Mouse (Mus musculus): Measurements from ENCODE around the gene Chst1. TPM values are rescaled to one million over a fixed set of nuclear protein-coding genes. Genes with fewer than 3 reads are reported as not detected.

The Chst1 gene
- 1.1 TPM in 2 replicates for polyA plus RNA-seq (2014; fragmentation: Nextera tagmentation; extraction: Ambion mirVana)

- Histone ChIP-seq H3K9ac (ENCODE audit: low read depth, low read length) (0 out of 2 replicates have a peak within 1 kb of the TSS, but pooled peaks have one; percentile 22), H3K9me3 (ENCODE audit: control insufficient read depth, low read length) (no peaks in the 10 kb centered on the region), H3K27ac (ENCODE audit: low read depth, low read length) (no peak within 1 kb of the TSS), H3K4me3 (ENCODE audit: low read depth, low read length) (peak within 1 kb of the TSS; percentile 58), H3K27me3 (replicated peaks; ENCODE audit: control insufficient read depth, insufficient read depth, low read length) (peaks cover 57% of the 10 kb centered on the region), H3K4me1 (replicated peaks; ENCODE audit: control insufficient read depth, insufficient read depth, low read length) (peaks cover 6% of the 10 kb centered on the region), H3K4me2 (peak within 1 kb of the TSS; percentile 87), H3K36me3 (ENCODE audit: control insufficient read depth, insufficient read depth, low read length) (no peaks in the 10 kb centered on the region)
- DNase-seq (ENCODE audit: low spot score) (peak; percentile 44), ATAC-seq (replicated peaks; ENCODE audit: low FRiP score) (peak; percentile 44; the same call in 1 of the 2 replicates)
- under 1% methylated on average over 50 of the region's 82 CpGs for WGBS
Measured at GRCm38 (mm10) chr2:92599487-92600347, at the start of gene Chst1. Chst1 (plus strand) TSS chr2:92599707.

GRCm38 (mm10) chr2:92550051-92550450 lies 49.5 kb upstream of the Chst1 start:
- Histone ChIP-seq H3K4me3 (ENCODE audit: low read depth, low read length) (no peak overlapping the region), H3K27ac (ENCODE audit: low read depth, low read length) (no peak overlapping the region), H3K27me3 (replicated peaks; ENCODE audit: control insufficient read depth, insufficient read depth, low read length) (no peaks in the 10 kb centered on the region; the same call in 1 of the 2 replicates), H3K4me2 (no peak overlapping the region), H3K36me3 (ENCODE audit: control insufficient read depth, insufficient read depth, low read length) (no peaks in the 10 kb centered on the region), H3K9ac (ENCODE audit: low read depth, low read length) (no peak overlapping the region), H3K4me1 (replicated peaks; ENCODE audit: control insufficient read depth, insufficient read depth, low read length) (0 out of 2 replicates have a peak, but pooled peaks cover 2% of the 10 kb centered on the region), H3K9me3 (ENCODE audit: control insufficient read depth, low read length) (no peaks in the 10 kb centered on the region)
- WGBS, result 19% methylated on average over 2 of the region's 2 CpGs
- no peak for DNase-seq (ENCODE audit: low spot score)
- no peak for ATAC-seq (replicated peaks; ENCODE audit: low FRiP score)

DNA sequence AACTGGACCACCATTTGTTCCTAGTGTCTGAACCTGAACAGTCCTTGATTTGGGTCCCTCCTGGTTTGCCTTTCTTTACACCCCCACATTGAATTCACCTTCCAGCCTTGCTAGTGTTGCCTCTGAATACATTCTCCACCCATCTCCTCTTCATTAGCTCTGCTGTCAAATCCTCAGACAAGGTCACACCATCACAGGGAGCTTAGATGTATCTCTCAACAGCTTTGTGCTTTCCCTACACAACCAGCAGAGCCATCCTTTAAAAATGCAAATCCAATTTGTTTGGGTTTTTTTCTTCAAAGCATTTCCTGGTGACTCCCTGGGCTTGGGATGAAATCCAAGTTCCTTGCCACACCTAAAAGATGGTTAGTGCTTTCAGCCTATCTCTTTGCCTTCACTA lies 45.0 kb upstream of the Chst1 start:
- Histone ChIP-seq H3K9me3 (ENCODE audit: control insufficient read depth, low read length) (no peaks in the 10 kb centered on the region), H3K27me3 (replicated peaks; ENCODE audit: control insufficient read depth, insufficient read depth, low read length) (no peaks in the 10 kb centered on the region), H3K36me3 (ENCODE audit: control insufficient read depth, insufficient read depth, low read length) (no peaks in the 10 kb centered on the region), H3K4me3 (ENCODE audit: low read depth, low read length) (no peak overlapping the region), H3K9ac (ENCODE audit: low read depth, low read length) (no peak overlapping the region), H3K27ac (ENCODE audit: low read depth, low read length) (no peak overlapping the region), H3K4me1 (replicated peaks; ENCODE audit: control insufficient read depth, insufficient read depth, low read length) (0 out of 2 replicates have a peak, but pooled peaks cover 2% of the 10 kb centered on the region), H3K4me2 (no peak overlapping the region)
- no peak for DNase-seq (ENCODE audit: low spot score)
- no peak for ATAC-seq (replicated peaks; ENCODE audit: low FRiP score)

- WGBS, result 45% methylated on average over 4 of the region's 4 CpGs
- ATAC-seq (replicated peaks; ENCODE audit: low FRiP score) (no peak), DNase-seq (ENCODE audit: low spot score) (no peak)
- Histone ChIP-seq H3K36me3 (ENCODE audit: control insufficient read depth, insufficient read depth, low read length) (no peaks in the 10 kb centered on the region), H3K4me3 (ENCODE audit: low read depth, low read length) (no peak overlapping the region), H3K27me3 (replicated peaks; ENCODE audit: control insufficient read depth, insufficient read depth, low read length) (no peaks in the 10 kb centered on the region), H3K9me3 (ENCODE audit: control insufficient read depth, low read length) (no peaks in the 10 kb centered on the region; the same call in 1 of the 2 replicates), H3K4me1 (replicated peaks; ENCODE audit: control insufficient read depth, insufficient read depth, low read length) (no peaks in the 10 kb centered on the region), H3K27ac (ENCODE audit: low read depth, low read length) (no peak overlapping the region), H3K4me2 (no peak overlapping the region), H3K9ac (ENCODE audit: low read depth, low read length) (no peak overlapping the region)
Measured at GRCm38 (mm10) chr2:92562930-92563329, 36.6 kb upstream of the Chst1 start.

- H3K9ac ChIP-seq (ENCODE audit: low read depth, low read length), result no peak overlapping the region
- H3K36me3 ChIP-seq (ENCODE audit: control insufficient read depth, insufficient read depth, low read length), result no peaks in the 10 kb centered on the region
- ATAC-seq (replicated peaks; ENCODE audit: low FRiP score) (no peak), DNase-seq (ENCODE audit: low spot score) (no peak)
- H3K27ac ChIP-seq (ENCODE audit: low read depth, low read length), result no peak overlapping the region
- H3K9me3 ChIP-seq (ENCODE audit: control insufficient read depth, low read length), result no peaks in the 10 kb centered on the region; the same call in 1 of the 2 replicates
- no peaks in the 10 kb centered on the region for H3K27me3 ChIP-seq (replicated peaks; ENCODE audit: control insufficient read depth, insufficient read depth, low read length)
- 68% methylated on average over 6 of the region's 6 CpGs for WGBS
- no peaks in the 10 kb centered on the region for H3K4me1 ChIP-seq (replicated peaks; ENCODE audit: control insufficient read depth, insufficient read depth, low read length)
- no peak overlapping the region for H3K4me3 ChIP-seq (ENCODE audit: low read depth, low read length)
- H3K4me2 ChIP-seq, result no peak overlapping the region
Measured at GRCm38 (mm10) chr2:92570623-92571022, 28.9 kb upstream of the Chst1 start.

- H3K36me3 ChIP-seq (ENCODE audit: control insufficient read depth, insufficient read depth, low read length), result no peaks in the 10 kb centered on the region
- H3K27ac ChIP-seq (ENCODE audit: low read depth, low read length), result no peak overlapping the region
- no peak for DNase-seq (ENCODE audit: low spot score)
- H3K9ac ChIP-seq (ENCODE audit: low read depth, low read length), result no peak overlapping the region
- 69% methylated on average over 9 of the region's 9 CpGs for WGBS
- H3K4me2 ChIP-seq, result no peak overlapping the region
- no peaks in the 10 kb centered on the region for H3K9me3 ChIP-seq (ENCODE audit: control insufficient read depth, low read length)
- ATAC-seq (replicated peaks; ENCODE audit: low FRiP score), result no peak
- no peak overlapping the region for H3K4me3 ChIP-seq (ENCODE audit: low read depth, low read length)
- no peaks in the 10 kb centered on the region for H3K27me3 ChIP-seq (replicated peaks; ENCODE audit: control insufficient read depth, insufficient read depth, low read length)
- H3K4me1 ChIP-seq (replicated peaks; ENCODE audit: control insufficient read depth, insufficient read depth, low read length), result peaks cover 2% of the 10 kb centered on the region; the same call in 1 of the 2 replicates
Measured at GRCm38 (mm10) chr2:92577824-92578223, 21.7 kb upstream of the Chst1 start.

GRCm38 (mm10) chr2:92581302-92581701 lies 18.2 kb upstream of the Chst1 start:
- Histone ChIP-seq H3K4me2 (no peak overlapping the region), H3K27me3 (replicated peaks; ENCODE audit: control insufficient read depth, insufficient read depth, low read length) (no peaks in the 10 kb centered on the region), H3K9ac (ENCODE audit: low read depth, low read length) (no peak overlapping the region), H3K27ac (ENCODE audit: low read depth, low read length) (no peak overlapping the region), H3K4me1 (replicated peaks; ENCODE audit: control insufficient read depth, insufficient read depth, low read length) (peaks cover 2% of the 10 kb centered on the region; the same call in 1 of the 2 replicates), H3K36me3 (ENCODE audit: control insufficient read depth, insufficient read depth, low read length) (no peaks in the 10 kb centered on the region), H3K9me3 (ENCODE audit: control insufficient read depth, low read length) (no peaks in the 10 kb centered on the region), H3K4me3 (ENCODE audit: low read depth, low read length) (no peak overlapping the region)
- 77% methylated on average over 7 of the region's 7 CpGs for WGBS
- no peak for ATAC-seq (replicated peaks; ENCODE audit: low FRiP score)
- DNase-seq (ENCODE audit: low spot score), result no peak

- no peak overlapping the region; the same call in 1 of the 2 replicates for H3K27ac ChIP-seq (ENCODE audit: low read depth, low read length)
- 64% methylated on average over 5 of the region's 5 CpGs for WGBS
- no peak overlapping the region for H3K4me2 ChIP-seq
- no peaks in the 10 kb centered on the region for H3K36me3 ChIP-seq (ENCODE audit: control insufficient read depth, insufficient read depth, low read length)
- H3K27me3 ChIP-seq (replicated peaks; ENCODE audit: control insufficient read depth, insufficient read depth, low read length), result no peaks in the 10 kb centered on the region
- peaks cover 2% of the 10 kb centered on the region; the same call in 1 of the 2 replicates for H3K4me1 ChIP-seq (replicated peaks; ENCODE audit: control insufficient read depth, insufficient read depth, low read length)
- H3K9me3 ChIP-seq (ENCODE audit: control insufficient read depth, low read length), result no peaks in the 10 kb centered on the region
- DNase-seq (ENCODE audit: low spot score), result no peak
- peak; percentile 56; the same call in 1 of the 2 replicates for ATAC-seq (replicated peaks; ENCODE audit: low FRiP score)
- no peak overlapping the region for H3K9ac ChIP-seq (ENCODE audit: low read depth, low read length)
- no peak overlapping the region for H3K4me3 ChIP-seq (ENCODE audit: low read depth, low read length)
Measured at GRCm38 (mm10) chr2:92582596-92582995, 16.9 kb upstream of the Chst1 start.
